Mouse (Mus musculus): ENCODE measurements around the gene Rrp36.

The Rrp36 gene

DNA sequence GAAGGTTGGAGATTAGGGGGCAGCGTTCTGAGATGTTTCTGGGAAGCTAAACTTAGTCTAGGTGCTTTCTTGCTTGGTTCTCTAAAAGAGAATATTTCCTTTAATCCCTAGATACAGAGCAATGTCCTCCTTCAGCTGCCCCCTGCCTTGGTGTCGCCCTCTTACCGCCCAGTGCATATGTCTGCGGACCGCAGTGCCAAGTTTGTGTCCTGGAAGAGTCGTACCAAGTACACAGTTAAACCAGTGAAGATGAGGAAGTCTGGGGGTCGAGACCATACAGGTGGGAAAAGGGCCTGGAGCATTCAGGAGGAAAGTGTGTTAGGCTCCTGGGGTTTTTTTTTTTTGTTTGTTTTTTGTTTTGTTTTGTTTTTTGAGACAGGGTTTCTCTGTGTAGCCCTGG is 26.9 kb downstream of the Rrp36 start:
- no peak for DNase-seq (ENCODE audit: low spot score in 2 of 2)

DNA sequence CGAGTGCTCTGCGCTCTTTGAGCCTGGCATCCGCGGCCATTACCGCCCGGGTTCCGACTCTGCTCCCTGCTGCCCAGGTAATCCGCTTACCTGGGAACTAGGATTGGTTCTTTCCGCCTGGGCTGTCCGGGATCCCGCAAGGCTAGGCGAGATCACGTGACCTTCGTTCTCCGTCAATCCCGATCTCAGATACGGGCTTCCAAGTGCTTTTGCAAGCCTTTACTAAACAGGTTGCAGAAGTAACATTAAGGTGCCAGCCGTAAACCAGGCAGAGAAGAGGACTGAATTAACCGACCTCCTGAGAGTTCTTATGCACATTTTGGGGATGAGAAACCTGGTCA is 27.9 kb downstream of the Rrp36 start:
- no peak for DNase-seq (ENCODE audit: low spot score in 2 of 2)

- peak; percentile 97 to 99 for DNase-seq (ENCODE audit: low spot score in 2 of 2)
Observed at GRCm38 (mm10) chr17:46645561-46646321, 28.4 kb downstream of the Rrp36 start, which contains the start of the genes Klc4 and Mrpl2. Gene Klc4 (minus strand): TSS chr17:46646022. Gene Mrpl2 (plus strand): TSS chr17:46646229.

GRCm38 (mm10) chr17:46644916-46645475 is 29.2 kb downstream of the Rrp36 start:
- peak in 1 of 2 experiments; percentile 58 for DNase-seq (ENCODE audit: low spot score in 2 of 2)

DNA sequence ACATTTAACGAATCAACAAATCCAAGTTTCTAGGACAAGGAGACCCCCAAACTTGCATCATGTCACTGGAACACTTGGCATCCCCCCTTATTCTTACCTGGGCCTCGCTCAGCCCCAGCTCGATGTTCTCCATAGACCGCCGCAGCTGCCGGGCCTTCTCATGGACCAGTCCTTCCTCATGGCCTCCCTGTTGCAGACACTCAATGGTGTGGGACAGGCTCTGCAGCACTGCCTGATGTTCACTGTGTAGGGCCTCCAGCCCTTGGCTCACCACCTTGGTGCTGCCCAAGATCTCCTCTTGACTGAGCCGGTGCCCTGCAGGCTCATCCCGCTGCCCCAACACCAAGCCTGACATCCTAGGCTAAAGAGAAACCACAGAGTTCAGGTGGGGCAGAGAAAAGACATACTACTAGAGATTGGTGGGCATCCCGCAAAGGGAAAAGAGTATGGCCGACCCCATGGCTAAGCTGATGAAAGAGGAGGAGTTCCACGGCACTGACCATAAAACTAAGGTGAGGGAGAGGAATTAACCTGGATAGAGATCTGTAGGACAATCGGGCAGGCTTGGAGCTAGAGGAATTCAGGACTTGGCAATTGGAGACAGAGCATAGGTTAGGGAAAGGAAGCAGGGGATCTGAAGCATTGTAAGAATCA is 29.9 kb downstream of the Rrp36 start:
- DNase-seq (ENCODE audit: low spot score in 2 of 2), result no peak

DNA sequence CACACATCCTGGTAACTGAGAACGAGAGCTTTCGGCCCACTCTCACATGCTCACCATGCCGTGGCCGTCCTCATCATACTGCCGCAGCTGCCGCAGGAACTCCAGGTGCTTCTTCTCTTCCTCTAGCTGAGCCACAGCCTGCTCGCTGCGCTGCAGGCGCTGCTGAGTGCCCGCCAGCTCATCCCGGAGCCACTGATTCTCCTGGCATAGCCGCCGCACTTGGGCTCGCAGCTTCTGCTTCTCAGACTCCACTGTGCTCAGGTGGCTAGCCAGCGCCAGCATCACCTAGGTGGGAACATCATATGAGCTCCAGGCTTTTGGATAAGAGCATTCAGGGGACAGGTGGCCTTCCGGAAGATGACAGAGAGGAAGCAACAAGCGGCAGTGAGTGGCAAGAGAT is 32.1 kb downstream of the Rrp36 start:
- DNase-seq (ENCODE audit: low spot score in 2 of 2), result no peak

GRCm38 (mm10) chr17:46639929-46640328 is 34.2 kb downstream of the Rrp36 start:
- DNase-seq (ENCODE audit: low spot score in 2 of 2), result no peak

DNA sequence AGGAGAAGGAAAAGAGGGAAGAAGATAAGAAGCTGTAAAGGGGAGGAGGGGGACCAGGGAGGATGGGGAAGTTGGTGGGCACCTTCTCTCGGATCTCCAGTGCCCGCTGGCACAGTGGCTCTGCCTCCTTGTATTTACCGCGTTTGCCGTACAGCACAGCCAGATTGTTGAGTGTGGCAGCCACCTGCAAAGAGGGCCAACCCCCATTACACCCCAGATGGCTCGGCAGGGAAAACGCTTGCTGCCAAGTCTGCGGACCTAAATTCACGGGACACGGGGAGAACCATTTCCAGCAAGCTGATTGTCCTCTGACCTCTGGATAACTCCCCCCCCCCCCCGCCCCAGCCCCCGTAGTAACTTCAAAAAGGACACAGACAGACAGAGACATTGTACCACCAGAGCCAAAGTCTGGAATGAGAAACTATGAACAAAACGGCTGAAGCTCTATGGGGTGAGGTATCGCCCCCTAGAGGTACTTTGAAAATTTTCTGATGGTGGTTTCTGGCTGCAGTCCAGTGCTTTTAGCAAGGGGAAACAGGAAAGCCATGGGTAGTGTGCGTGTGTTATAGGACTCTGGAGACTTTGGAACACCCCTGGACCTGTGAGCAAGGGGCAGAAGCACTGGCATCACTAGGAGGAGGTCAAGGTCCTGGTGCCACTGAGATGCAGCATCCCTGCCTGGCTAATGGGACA is 37.2 kb downstream of the Rrp36 start:
- peak in 1 of 2 experiments; percentile 42 for DNase-seq (ENCODE audit: low spot score in 2 of 2)

- DNase-seq (ENCODE audit: low spot score in 2 of 2), result peak; percentile 83 to 86
Observed at GRCm38 (mm10) chr17:46629685-46630441, 44.3 kb downstream of the Rrp36 start.

- DNase-seq (ENCODE audit: low spot score in 2 of 2), result peak; percentile 89 to 91
Observed at GRCm38 (mm10) chr17:46628791-46629684, 45.1 kb downstream of the Rrp36 start, which contains the start of gene Ptk7. Gene Ptk7 (minus strand): TSS chr17:46629504.

DNA sequence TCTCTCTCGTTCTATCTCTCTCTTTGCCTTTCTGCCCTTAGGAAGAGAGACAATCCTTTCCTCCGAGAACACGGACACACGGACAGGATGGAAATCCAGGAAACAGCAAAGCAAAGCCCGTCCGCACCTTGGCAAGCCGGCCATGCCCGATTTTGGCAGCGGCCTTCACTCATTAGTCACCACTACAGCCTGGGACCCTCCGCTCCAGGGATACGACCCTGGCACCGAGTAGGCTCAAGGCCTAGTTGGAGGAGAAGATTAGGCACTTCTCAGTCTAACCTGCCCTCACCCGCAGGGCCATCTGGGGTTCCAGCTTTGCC is 45.7 kb downstream of the Rrp36 start:
- DNase-seq (ENCODE audit: low spot score in 2 of 2), result no peak

DNA sequence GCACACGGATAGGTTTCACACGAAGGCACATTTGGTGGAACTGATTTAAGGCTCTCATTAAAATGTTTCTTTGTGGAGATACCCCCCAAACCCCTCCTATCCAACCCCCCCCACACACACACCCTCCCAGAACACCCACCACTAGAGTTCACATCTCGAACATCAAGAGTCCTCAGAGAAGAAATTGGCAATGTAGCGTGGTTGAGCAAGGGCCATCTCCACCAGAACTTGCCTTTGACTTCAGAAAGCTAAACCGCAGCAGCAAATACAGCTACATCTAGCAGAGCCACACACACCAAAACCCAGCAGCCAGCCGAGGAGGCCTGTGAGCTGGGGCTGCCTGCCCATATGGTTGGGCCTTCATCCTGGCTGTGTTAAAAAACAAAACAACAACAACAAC is 46.7 kb downstream of the Rrp36 start:
- no peak for DNase-seq (ENCODE audit: low spot score in 2 of 2)

- no peak for DNase-seq (ENCODE audit: low spot score in 2 of 2)
Observed at GRCm38 (mm10) chr17:46624598-46624997, 49.6 kb downstream of the Rrp36 start.

GRCm38 (mm10) chr17:46623819-46624557 is 50.2 kb downstream of the Rrp36 start:
- DNase-seq (ENCODE audit: low spot score in 2 of 2), result no peak

DNA sequence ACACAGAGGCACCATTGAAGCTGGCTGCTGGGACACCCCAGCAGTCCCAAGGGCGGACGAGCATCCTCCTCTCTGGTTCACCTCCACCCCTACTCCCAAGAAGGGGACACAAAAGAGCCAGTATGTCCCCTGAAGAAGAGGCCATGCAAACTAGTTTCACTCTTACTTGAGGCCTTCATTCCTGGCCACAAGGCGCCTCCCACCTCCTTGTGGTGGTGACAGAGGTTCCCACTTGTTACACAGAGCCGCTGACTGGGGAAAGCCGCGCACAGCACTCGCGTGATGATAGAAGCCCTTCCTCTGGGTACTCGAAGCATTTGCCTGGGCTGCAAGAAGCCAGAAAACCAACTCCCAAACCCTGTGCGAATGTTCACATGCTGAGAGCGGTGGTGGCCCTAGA is 51.9 kb downstream of the Rrp36 start:
- no peak for DNase-seq (ENCODE audit: low spot score in 2 of 2)

DNA sequence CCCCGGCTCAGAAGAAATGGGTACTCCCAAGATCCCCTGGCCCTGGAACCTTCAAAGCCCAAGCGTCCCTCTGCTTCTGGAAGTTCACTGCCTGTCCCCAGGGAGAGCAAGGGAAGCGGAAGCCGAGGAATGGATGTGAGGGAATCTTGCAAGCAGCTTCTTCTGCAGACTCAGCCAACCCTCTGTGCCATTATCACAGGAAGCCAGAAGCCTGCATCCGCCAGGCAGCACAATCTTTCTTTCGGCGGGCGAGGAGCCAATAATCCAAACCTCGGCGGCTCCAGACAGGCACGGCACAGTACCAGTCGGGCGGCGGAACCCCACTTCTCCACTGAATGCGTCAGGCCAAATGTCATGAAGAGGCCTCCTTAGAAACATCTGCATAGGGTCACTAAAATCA is 52.8 kb downstream of the Rrp36 start:
- no peak for DNase-seq (ENCODE audit: low spot score in 2 of 2)

GRCm38 (mm10) chr17:46619683-46620357 is 54.3 kb downstream of the Rrp36 start:
- no peak for DNase-seq (ENCODE audit: low spot score in 2 of 2)

DNA sequence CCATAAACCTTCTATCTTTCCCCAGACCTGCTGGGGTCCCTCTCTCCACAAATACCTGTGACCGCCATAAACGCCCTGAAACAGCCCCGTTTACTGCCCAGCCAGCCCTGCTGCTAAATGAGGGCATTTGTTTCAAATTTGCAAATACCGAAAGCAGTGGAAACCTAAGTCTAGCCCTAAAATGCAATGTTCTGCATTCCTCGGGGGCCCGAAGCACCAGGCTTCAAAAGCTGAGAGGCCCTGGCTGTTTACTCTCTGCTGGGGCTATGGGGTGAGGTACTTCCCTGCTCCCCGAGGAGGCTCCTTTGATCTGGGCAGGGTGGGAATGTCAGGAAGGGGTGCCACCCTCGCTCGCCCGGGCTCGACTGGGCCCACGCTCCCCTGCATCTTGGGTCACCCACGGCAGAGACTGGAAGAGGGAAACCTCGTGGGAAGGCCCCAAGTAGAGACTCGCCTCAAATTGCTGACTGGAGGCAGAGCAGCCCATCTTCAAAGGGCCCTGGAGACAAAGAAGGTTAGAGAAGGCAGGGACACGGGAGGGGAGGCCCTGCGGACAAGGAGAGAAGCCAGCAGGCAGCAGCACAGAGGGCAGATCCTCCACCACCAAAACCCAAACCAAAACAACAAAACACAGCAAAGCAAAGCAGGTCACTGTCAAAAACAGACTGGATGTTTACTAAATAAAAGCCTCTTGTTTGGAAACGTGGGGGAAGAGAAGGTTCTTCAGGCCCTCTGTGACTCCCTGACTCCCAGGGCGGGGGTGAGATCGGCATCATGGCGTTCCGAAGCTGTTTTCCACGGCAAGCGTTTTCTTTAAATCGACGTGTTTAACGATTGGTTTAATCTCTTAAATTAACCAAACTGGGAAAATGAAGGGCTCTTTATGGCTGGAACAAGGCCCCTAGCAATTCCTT is 55.1 kb downstream of the Rrp36 start:
- DNase-seq (ENCODE audit: low spot score in 2 of 2), result no peak

Data from urinary bladder, postnatal 4 days (tissue).